Mouse (Mus musculus) megakaryocyte, embryonic 14.5 days (primary cell): ENCODE results near the gene AL731706.2.

Source experiments
- FLI1 ChIP-seq: IDR thresholded peaks from 2 replicates; pipeline ENCODE4 v1.6.1; 2012; ENCODE audit warnings: low read length, inconsistent platforms, mixed read lengths
- GATA1 ChIP-seq: IDR thresholded peaks from 3 replicates; pipeline ENCODE4 v1.6.1; 2012; ENCODE audit warnings: mixed read lengths, low read length, inconsistent platforms, borderline replicate concordance

DNA sequence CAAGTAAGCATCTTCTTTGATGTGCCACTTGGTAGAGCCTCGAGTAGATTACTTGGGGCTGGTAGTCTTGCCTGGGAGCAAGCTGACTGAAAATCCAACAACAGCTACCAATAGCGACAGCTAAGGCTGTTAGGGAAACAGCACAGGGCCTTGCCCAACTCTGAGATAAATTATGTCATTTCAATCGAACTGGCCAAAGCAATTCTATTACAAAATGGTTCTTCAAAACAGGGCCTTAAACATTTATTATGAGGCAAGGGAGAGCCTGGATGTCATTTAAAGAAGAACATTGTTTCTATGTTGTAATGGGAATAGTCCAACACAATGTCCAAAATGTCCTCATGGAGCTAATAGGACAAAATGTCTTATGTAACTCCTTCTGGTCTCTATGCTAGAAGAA lies 35.1 kb downstream of the AL731706.2 start:
- TF ChIP-seq GATA1 (no peak), FLI1 (no peak)
